Mouse (Mus musculus): ENCODE measurements at regions not wholly inside any gene's neighbourhood (a gene's known extent, or its start where the extent isn't known, plus 50 kb on each side); places are given as distances from the start of the nearest gene placed in this dataset.

GRCm38 (mm10) chr15:62477779-62478178 is 1367.2 kb downstream of the Gsdmc2 start:
- H3K4me2 ChIP-seq (ENCODE audit: low read depth, low read length): no peak overlapping the region
- no peaks in the 10 kb centered on the region for H3K36me3 ChIP-seq (ENCODE audit: control insufficient read depth, insufficient read depth, low read length)
- no peak overlapping the region for H3K4me3 ChIP-seq (ENCODE audit: low read depth, low read length)
- H3K9ac ChIP-seq (replicated peaks; ENCODE audit: low read depth, low read length): no peak overlapping the region
- no peak for ATAC-seq (ENCODE audit: low read depth)
- no peaks in the 10 kb centered on the region for H3K9me3 ChIP-seq (ENCODE audit: control insufficient read depth, low read length)
- H3K27ac ChIP-seq (ENCODE audit: low read depth, low read length): no peak overlapping the region
- no peaks in the 10 kb centered on the region for H3K4me1 ChIP-seq (ENCODE audit: control insufficient read depth, insufficient read depth, low read length)
- peaks cover 7% of the 10 kb centered on the region for H3K27me3 ChIP-seq (ENCODE audit: control insufficient read depth, insufficient read depth, low read length)
- 88% methylated on average over 2 of the region's 2 CpGs for WGBS

GRCm38 (mm10) chr15:62476452-62476851 is 1368.5 kb downstream of the Gsdmc2 start:
- ATAC-seq (ENCODE audit: low read depth): no peak
- no peaks in the 10 kb centered on the region for H3K36me3 ChIP-seq (ENCODE audit: control insufficient read depth, insufficient read depth, low read length)
- H3K27me3 ChIP-seq (ENCODE audit: control insufficient read depth, insufficient read depth, low read length): peaks cover 8% of the 10 kb centered on the region
- H3K4me1 ChIP-seq (ENCODE audit: control insufficient read depth, insufficient read depth, low read length): no peaks in the 10 kb centered on the region
- H3K9me3 ChIP-seq (ENCODE audit: control insufficient read depth, low read length): no peaks in the 10 kb centered on the region
- 81% methylated on average over 4 of the region's 4 CpGs for WGBS
- H3K4me2 ChIP-seq (ENCODE audit: low read depth, low read length): no peak overlapping the region
- H3K4me3 ChIP-seq (ENCODE audit: low read depth, low read length): no peak overlapping the region
- H3K9ac ChIP-seq (replicated peaks; ENCODE audit: low read depth, low read length): no peak overlapping the region
- no peak overlapping the region for H3K27ac ChIP-seq (ENCODE audit: low read depth, low read length)

- no peaks in the 10 kb centered on the region for H3K36me3 ChIP-seq (ENCODE audit: control insufficient read depth, insufficient read depth, low read length)
- no peak overlapping the region for H3K4me3 ChIP-seq (ENCODE audit: low read depth, low read length)
- no peak overlapping the region for H3K9ac ChIP-seq (replicated peaks; ENCODE audit: low read depth, low read length)
- H3K27ac ChIP-seq (ENCODE audit: low read depth, low read length): no peak overlapping the region
- ATAC-seq (ENCODE audit: low read depth): peak; percentile 89; the same call in 1 of the 2 replicates
- no peaks in the 10 kb centered on the region for H3K9me3 ChIP-seq (ENCODE audit: control insufficient read depth, low read length)
- peaks cover 8% of the 10 kb centered on the region for H3K27me3 ChIP-seq (ENCODE audit: control insufficient read depth, insufficient read depth, low read length)
- 0 out of 2 replicates have a peak, but pooled peaks cover 3% of the 10 kb centered on the region for H3K4me1 ChIP-seq (ENCODE audit: control insufficient read depth, insufficient read depth, low read length)
- H3K4me2 ChIP-seq (ENCODE audit: low read depth, low read length): no peak overlapping the region
- 21% methylated on average over 7 of the region's 7 CpGs for WGBS
Measured at GRCm38 (mm10) chr15:62470683-62471331, 1374.2 kb downstream of the Gsdmc2 start.

DNA sequence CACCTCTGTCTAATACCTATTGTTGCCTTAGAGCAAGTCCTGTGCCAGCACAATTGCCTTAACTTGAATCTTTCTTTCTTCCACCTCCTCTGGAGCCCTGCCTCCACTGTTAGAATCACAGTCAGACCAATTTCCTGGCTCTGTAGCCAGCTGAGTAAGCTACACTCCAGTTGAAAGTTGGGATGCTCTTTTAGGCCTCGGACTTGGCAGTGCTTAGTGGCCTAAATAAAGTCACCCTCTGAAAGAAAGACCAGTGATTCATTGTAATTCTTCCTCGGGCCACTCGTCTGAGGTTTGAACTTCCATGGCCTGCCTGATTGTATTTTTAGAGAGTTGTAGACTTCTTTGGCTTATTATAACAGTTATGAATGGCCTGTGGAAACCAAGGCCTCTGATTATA is 1376.9 kb downstream of the Gsdmc2 start:
- Histone ChIP-seq H3K9me3 (ENCODE audit: control insufficient read depth, low read length) (no peaks in the 10 kb centered on the region), H3K9ac (replicated peaks; ENCODE audit: low read depth, low read length) (no peak overlapping the region), H3K36me3 (ENCODE audit: control insufficient read depth, insufficient read depth, low read length) (no peaks in the 10 kb centered on the region), H3K4me3 (ENCODE audit: low read depth, low read length) (no peak overlapping the region), H3K27me3 (ENCODE audit: control insufficient read depth, insufficient read depth, low read length) (peaks cover 4% of the 10 kb centered on the region), H3K4me1 (ENCODE audit: control insufficient read depth, insufficient read depth, low read length) (0 out of 2 replicates have a peak, but pooled peaks cover 3% of the 10 kb centered on the region), H3K4me2 (ENCODE audit: low read depth, low read length) (no peak overlapping the region), H3K27ac (ENCODE audit: low read depth, low read length) (no peak overlapping the region)
- WGBS: 32% methylated on average over 3 of the region's 3 CpGs
- no peak for ATAC-seq (ENCODE audit: low read depth)

GRCm38 (mm10) chr15:62466856-62467255 is 1378.1 kb downstream of the Gsdmc2 start:
- no peaks in the 10 kb centered on the region for H3K9me3 ChIP-seq (ENCODE audit: control insufficient read depth, low read length)
- H3K9ac ChIP-seq (replicated peaks; ENCODE audit: low read depth, low read length): no peak overlapping the region
- no peaks in the 10 kb centered on the region for H3K36me3 ChIP-seq (ENCODE audit: control insufficient read depth, insufficient read depth, low read length)
- no peak for ATAC-seq (ENCODE audit: low read depth)
- no peaks in the 10 kb centered on the region for H3K27me3 ChIP-seq (ENCODE audit: control insufficient read depth, insufficient read depth, low read length)
- no peak overlapping the region for H3K4me2 ChIP-seq (ENCODE audit: low read depth, low read length)
- H3K4me1 ChIP-seq (ENCODE audit: control insufficient read depth, insufficient read depth, low read length): 0 out of 2 replicates have a peak, but pooled peaks cover 3% of the 10 kb centered on the region
- H3K27ac ChIP-seq (ENCODE audit: low read depth, low read length): no peak overlapping the region
- H3K4me3 ChIP-seq (ENCODE audit: low read depth, low read length): no peak overlapping the region

DNA sequence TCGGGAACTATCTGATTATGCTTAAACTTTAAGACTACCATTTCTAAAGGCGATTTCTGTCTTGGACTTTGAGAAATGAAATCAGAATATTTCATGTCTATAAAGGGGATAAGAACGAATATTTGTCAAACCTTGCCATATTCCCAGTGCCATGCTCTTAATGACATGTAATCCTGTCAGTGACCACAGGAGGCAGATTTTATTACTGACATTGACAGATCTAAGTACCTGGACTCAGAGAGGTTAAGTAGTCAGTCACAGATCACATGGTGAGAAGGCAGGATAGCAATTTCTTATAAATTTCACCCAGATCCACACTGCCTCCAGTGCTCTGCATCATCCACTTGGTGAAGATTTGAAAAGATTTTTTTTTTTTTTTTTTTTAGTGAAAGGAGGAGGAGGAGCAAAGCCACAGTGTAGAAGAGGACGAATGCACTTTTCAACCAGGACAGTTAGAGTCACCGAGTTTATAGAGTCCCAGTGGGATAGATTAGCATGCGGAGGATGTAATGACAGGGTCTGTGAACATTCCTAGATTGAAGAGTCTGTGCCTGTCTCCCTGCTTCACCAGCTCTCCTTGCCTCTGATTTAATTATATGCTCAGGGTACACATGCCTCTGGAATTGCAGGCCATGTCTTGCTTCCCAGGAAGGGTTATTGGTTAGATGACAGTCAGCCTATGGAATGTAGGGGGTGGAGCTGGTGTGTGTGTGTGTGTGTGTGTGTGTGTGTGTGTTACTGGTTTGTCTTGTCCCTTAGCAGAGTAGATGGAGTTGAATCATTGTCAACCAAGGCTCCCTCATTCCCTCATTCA is 1379.7 kb downstream of the Gsdmc2 start:
- 60% methylated on average over 6 of the region's 6 CpGs for WGBS

DNA sequence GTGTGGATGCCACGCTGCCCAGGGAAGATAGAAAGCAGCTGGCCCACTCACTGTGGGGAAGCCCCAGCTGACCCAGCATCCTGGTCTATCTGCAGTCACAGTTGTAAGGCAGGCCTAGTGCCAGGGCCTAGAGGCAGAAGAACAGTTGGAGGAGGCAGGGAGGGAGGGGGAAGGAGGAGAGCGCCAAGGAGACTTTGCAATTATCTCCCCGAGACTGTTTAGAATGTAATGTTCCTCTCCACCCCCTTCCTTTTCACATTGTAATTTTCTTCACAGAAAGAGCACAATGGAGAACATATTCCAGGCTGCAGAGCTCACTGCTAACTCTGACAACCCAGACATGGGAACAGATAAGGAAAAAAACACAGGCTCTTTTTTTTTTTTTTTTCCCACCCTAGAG is 1382.3 kb downstream of the Gsdmc2 start:
- WGBS: 4% methylated on average over 3 of the region's 3 CpGs
- ATAC-seq (ENCODE audit: low read depth): peak; percentile 84; the same call in 1 of the 2 replicates
- H3K4me1 ChIP-seq (ENCODE audit: control insufficient read depth, insufficient read depth, low read length): no peaks in the 10 kb centered on the region
- no peak overlapping the region for H3K27ac ChIP-seq (ENCODE audit: low read depth, low read length)
- H3K36me3 ChIP-seq (ENCODE audit: control insufficient read depth, insufficient read depth, low read length): no peaks in the 10 kb centered on the region
- H3K9ac ChIP-seq (replicated peaks; ENCODE audit: low read depth, low read length): no peak overlapping the region
- H3K27me3 ChIP-seq (ENCODE audit: control insufficient read depth, insufficient read depth, low read length): no peaks in the 10 kb centered on the region
- no peak overlapping the region for H3K4me2 ChIP-seq (ENCODE audit: low read depth, low read length)
- H3K4me3 ChIP-seq (ENCODE audit: low read depth, low read length): no peak overlapping the region
- H3K9me3 ChIP-seq (ENCODE audit: control insufficient read depth, low read length): no peaks in the 10 kb centered on the region

More for the DNA sequence above, 1379.7 kb downstream of the Gsdmc2 start:
- Histone ChIP-seq H3K4me3 (ENCODE audit: low read depth, low read length) (no peak overlapping the region), H3K9ac (replicated peaks; ENCODE audit: low read depth, low read length) (no peak overlapping the region), H3K36me3 (ENCODE audit: control insufficient read depth, insufficient read depth, low read length) (no peaks in the 10 kb centered on the region), H3K9me3 (ENCODE audit: control insufficient read depth, low read length) (no peaks in the 10 kb centered on the region), H3K27me3 (ENCODE audit: control insufficient read depth, insufficient read depth, low read length) (no peaks in the 10 kb centered on the region), H3K4me2 (ENCODE audit: low read depth, low read length) (no peak overlapping the region), H3K27ac (ENCODE audit: low read depth, low read length) (no peak overlapping the region), H3K4me1 (ENCODE audit: control insufficient read depth, insufficient read depth, low read length) (no peaks in the 10 kb centered on the region)
- 0 out of 2 replicates have a peak, but pooled peaks have one; percentile 23 for ATAC-seq (ENCODE audit: low read depth)

GRCm38 (mm10) chr15:62461398-62462051 is 1383.5 kb downstream of the Gsdmc2 start:
- H3K9me3 ChIP-seq (ENCODE audit: control insufficient read depth, low read length): no peaks in the 10 kb centered on the region
- no peaks in the 10 kb centered on the region for H3K4me1 ChIP-seq (ENCODE audit: control insufficient read depth, insufficient read depth, low read length)
- H3K27me3 ChIP-seq (ENCODE audit: control insufficient read depth, insufficient read depth, low read length): no peaks in the 10 kb centered on the region
- no peak overlapping the region for H3K4me2 ChIP-seq (ENCODE audit: low read depth, low read length)
- no peaks in the 10 kb centered on the region for H3K36me3 ChIP-seq (ENCODE audit: control insufficient read depth, insufficient read depth, low read length)
- ATAC-seq (ENCODE audit: low read depth): no peak
- 90% methylated on average over 7 of the region's 7 CpGs for WGBS
- no peak overlapping the region for H3K9ac ChIP-seq (replicated peaks; ENCODE audit: low read depth, low read length)
- H3K27ac ChIP-seq (ENCODE audit: low read depth, low read length): no peak overlapping the region
- H3K4me3 ChIP-seq (ENCODE audit: low read depth, low read length): no peak overlapping the region

DNA sequence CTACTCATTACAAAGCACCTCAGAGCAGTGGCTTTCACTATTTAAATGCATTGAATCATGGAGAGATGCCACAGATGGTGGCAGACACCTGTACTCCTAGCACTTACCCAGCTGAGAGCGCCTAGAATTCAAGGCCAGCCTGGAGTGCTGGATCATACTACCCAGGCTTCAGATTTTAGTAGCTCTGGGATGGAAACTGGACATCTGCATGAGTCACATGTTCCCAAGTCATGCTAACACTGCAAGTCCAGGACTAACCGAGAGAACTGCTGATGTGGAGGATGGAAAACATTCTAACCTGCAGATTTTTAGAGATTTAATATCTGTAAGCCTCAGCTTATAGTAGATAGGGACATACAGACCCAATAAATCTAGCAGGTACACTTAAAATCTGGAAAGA is 1384.3 kb downstream of the Gsdmc2 start:
- H3K27ac ChIP-seq (ENCODE audit: low read depth, low read length): no peak overlapping the region

More for the DNA sequence above, 1384.3 kb downstream of the Gsdmc2 start:
- no peak overlapping the region for H3K4me2 ChIP-seq (ENCODE audit: low read depth, low read length)
- H3K4me1 ChIP-seq (ENCODE audit: control insufficient read depth, insufficient read depth, low read length): no peaks in the 10 kb centered on the region
- H3K9me3 ChIP-seq (ENCODE audit: control insufficient read depth, low read length): no peaks in the 10 kb centered on the region
- H3K9ac ChIP-seq (replicated peaks; ENCODE audit: low read depth, low read length): no peak overlapping the region
- no peak for ATAC-seq (ENCODE audit: low read depth)
- H3K4me3 ChIP-seq (ENCODE audit: low read depth, low read length): no peak overlapping the region
- H3K36me3 ChIP-seq (ENCODE audit: control insufficient read depth, insufficient read depth, low read length): no peaks in the 10 kb centered on the region
- H3K27me3 ChIP-seq (ENCODE audit: control insufficient read depth, insufficient read depth, low read length): no peaks in the 10 kb centered on the region
- 93% methylated on average over 2 of the region's 2 CpGs for WGBS

All from neural tube, embryonic 14.5 days (tissue).